Mouse (Mus musculus) activated CD4-positive, CD25-positive, alpha-beta regulatory T cell (primary cell): Measurements from ENCODE around the gene Hist1h1b. TPM values are rescaled to one million over a fixed set of nuclear protein-coding genes. Genes with fewer than 3 reads are reported as not detected.

ENCODE experiments used
- polyA plus RNA-seq, 2 experiments: library from polyadenylated mRNA; unstranded; fragments of 100-300 nt; shearing (Covaris generic); gene quantifications; one replicate each; pipeline ENCODE4 v1.2.1; 2017

Gene Hist1h1b
- polyA plus RNA-seq, result 10 to 100 TPM; 12.2 to 12.7 TPM

GRCm38 (mm10) chr13:21779767-21780731, at the start of gene Hist1h1b:
Gene Hist1h1b, minus strand, starts transcription at chr13:21780625.

DNA sequence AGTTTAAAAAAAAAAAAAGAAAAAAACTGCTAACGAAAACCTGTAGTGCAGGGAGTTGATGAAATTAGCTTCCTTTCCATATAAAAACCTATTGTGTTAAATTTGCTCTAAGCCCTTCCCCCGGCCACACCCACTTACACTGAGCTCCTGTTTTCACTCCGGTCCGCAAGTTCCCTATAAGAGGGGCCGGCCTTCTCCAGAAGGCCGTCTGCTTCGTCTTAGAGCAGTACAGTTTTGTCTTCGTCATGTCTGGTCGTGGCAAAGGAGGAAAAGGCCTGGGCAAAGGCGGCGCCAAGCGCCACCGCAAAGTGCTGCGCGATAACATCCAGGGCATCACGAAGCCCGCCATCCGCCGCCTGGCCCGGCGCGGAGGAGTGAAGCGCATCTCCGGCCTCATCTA, 31.1 kb upstream of the Hist1h1b start, which contains the start of gene Hist1h4m:
Hist1h4m (plus strand) TSS at position 208 of the 400 bp plus-strand sequence.

GRCm38 (mm10) chr13:21810073-21810472, 29.6 kb upstream of the Hist1h1b start, which contains the start of the genes Hist1h2bq and Hist1h2ao:
Gene Hist1h2bq, minus strand, starts transcription at chr13:21810197.
Gene Hist1h2ao, plus strand, starts transcription at chr13:21810465.

DNA sequence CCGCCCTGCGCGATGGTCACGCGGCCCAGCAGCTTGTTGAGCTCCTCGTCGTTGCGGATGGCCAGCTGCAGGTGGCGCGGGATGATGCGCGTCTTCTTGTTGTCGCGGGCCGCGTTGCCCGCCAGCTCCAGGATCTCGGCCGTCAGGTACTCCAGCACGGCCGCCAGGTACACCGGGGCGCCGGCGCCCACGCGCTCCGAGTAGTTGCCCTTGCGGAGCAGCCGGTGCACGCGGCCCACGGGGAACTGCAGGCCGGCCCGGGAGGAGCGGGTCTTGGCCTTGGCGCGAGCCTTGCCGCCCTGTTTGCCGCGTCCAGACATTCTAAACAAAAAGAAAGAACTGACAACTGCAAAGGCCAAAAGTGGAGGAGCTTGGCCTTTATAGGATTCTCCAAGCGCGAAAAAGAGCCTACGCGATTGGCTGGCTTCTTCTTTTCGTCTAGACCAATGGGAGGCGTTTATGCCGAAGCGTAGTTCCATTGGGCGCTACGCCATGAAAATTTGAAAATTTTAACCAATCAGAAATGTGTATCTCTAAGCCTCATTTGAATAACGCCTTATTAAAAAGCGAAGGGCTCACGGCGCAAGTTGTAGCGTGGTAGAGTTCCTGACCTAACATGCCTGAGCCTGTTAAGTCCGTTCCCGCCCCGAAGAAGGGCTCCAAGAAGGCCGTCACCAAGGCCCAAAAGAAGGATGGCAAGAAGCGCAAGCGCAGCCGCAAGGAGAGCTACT, 6.6 kb upstream of the Hist1h1b start, which contains the start of the genes Hist1h2an and Hist1h2bp:
Hist1h2an (minus strand) TSS at position 320 of the 731 bp plus-strand sequence.
Hist1h2bp (plus strand) TSS at position 563 of the 731 bp plus-strand sequence.

GRCm38 (mm10) chr13:21783255-21783617, 2.8 kb upstream of the Hist1h1b start, which contains the start of gene Hist1h3i:
Gene Hist1h3i, minus strand, starts transcription at chr13:21783370.

DNA sequence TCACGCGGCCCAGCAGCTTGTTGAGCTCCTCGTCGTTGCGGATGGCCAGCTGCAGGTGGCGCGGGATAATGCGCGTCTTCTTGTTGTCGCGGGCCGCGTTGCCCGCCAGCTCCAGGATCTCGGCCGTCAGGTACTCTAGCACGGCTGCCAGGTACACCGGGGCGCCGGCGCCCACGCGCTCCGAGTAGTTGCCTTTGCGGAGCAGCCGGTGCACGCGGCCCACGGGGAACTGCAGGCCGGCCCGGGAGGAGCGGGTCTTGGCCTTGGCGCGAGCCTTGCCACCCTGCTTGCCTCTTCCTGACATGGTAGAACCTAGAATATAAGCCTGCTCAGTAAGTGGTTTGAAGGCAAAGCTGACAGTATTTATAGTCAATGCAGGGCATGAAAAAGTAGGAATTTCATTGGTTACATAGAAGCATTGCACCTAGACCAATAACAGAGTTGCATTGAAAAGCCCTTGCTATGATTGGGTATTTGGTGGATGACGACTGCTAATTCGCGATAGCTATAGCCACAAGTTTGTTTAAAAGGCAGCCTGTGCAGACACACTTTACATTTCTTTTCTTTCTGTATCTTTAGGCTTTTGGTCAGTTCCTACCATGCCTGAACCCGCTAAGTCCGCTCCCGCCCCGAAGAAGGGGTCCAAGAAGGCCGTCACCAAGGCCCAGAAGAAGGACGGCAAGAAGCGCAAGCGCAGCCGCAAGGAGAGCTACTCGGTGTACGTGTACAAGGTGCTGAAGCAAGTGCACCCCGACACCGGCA, 26.7 kb downstream of the Hist1h1b start, which contains the start of the genes Hist1h2ak and Hist1h2bn:
Hist1h2ak (minus strand) TSS at position 304 of the 762 bp plus-strand sequence.
Hist1h2bn (plus strand) TSS at position 600 of the 762 bp plus-strand sequence.

GRCm38 (mm10) chr13:21750159-21751017, 30.0 kb downstream of the Hist1h1b start, which contains the start of gene Hist1h4k:
Gene Hist1h4k, minus strand, starts transcription at chr13:21750505.

DNA sequence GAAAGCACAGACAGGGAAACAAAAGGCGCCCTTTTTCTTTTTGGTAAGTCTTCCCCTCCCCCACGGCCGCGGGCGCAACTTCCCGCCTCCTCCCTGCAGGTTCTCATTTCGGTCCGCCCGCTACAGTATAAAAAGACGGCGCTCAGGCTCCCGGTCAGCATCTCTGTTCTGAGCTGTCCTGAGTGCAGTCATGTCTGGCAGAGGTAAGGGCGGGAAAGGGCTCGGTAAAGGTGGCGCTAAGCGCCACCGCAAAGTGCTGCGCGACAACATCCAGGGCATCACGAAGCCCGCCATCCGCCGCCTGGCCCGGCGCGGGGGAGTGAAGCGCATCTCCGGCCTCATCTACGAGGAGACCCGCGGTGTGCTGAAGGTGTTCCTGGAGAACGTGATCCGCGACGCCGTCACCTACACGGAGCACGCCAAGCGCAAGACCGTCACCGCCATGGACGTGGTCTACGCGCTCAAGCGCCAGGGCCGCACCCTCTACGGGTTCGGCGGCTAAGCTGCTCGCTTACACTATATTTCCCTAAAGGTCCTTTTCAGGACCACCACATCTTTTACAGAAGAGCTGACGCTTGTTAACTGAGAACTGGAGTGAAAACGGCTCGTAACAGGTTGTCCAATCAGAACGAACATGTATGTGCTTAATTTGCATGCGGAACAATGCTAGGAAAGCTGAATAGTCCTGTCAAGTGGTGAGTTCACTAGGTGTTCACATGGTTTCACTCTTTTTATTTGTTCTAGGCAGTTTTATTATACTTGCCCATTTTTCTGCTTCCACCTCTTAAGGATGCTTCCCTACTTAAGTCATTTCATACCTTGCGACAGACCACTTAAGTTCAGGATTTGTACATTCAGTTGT, 45.3 kb downstream of the Hist1h1b start, which contains the start of gene Hist1h4j:
Hist1h4j (plus strand) TSS at position 159 of the 862 bp plus-strand sequence.

Other genes with a start within 250 kb of the Hist1h1b start
- gene Zkscan8, start 249.5 kb downstream of the Hist1h1b start, polyA plus RNA-seq, result 1 to 10 TPM; 3.9 to 5.7 TPM
- gene Olfr1366, start 237.8 kb downstream of the Hist1h1b start, polyA plus RNA-seq, result not detected
- under 1 TPM; 0.08 to 0.29 TPM for gene Olfr1535, start 220.7 kb downstream of the Hist1h1b start, polyA plus RNA-seq
- not detected for gene Olfr1364, start 198.9 kb downstream of the Hist1h1b start, polyA plus RNA-seq
- gene Olfr1362, start 166.6 kb downstream of the Hist1h1b start, polyA plus RNA-seq, result not detected
- gene Olfr11, start 138.1 kb downstream of the Hist1h1b start, polyA plus RNA-seq, result not detected
- not detected for gene Olfr1361, start 117.2 kb downstream of the Hist1h1b start, polyA plus RNA-seq
- gene Olfr1360, start 103.2 kb downstream of the Hist1h1b start, polyA plus RNA-seq, result under 1 TPM in 1 of 2 experiments, not detected in 1; 0.09 TPM
- not detected for gene Olfr1359, start 82.5 kb downstream of the Hist1h1b start, polyA plus RNA-seq
- under 1 TPM; 0.64 to 0.91 TPM for gene Hist1h2bl, start 64.5 kb downstream of the Hist1h1b start, polyA plus RNA-seq
- gene Hist1h2ai, start 64.2 kb downstream of the Hist1h1b start, polyA plus RNA-seq, result 10 to 100 TPM in 1 of 2 experiments, 1 to 10 TPM in 1; 8.5 to 16.3 TPM
- gene Hist1h3h, start 63.0 kb downstream of the Hist1h1b start, polyA plus RNA-seq, result 1 to 10 TPM; 3.5 to 6.8 TPM
- gene Hist1h2bm, start 58.6 kb downstream of the Hist1h1b start, polyA plus RNA-seq, result 1 to 10 TPM; 1.4 to 2.6 TPM
- gene Hist1h4j, start 45.6 kb downstream of the Hist1h1b start, polyA plus RNA-seq, result 1 to 10 TPM in 1 of 2 experiments, not detected in 1; 1.2 TPM
- gene Hist1h4k, start 30.1 kb downstream of the Hist1h1b start, polyA plus RNA-seq, result 10 to 100 TPM; 14.4 to 26.1 TPM
- gene Hist1h2ak, start 26.8 kb downstream of the Hist1h1b start, polyA plus RNA-seq, result 1 to 10 TPM; 5.2 to 7.9 TPM
- gene Hist1h2bn, start 26.5 kb downstream of the Hist1h1b start, polyA plus RNA-seq, result 1 to 10 TPM in 1 of 2 experiments, not detected in 1; 3.5 TPM
- gene Hist1h3i, start 2.7 kb upstream of the Hist1h1b start, polyA plus RNA-seq, result 1 to 10 TPM; 1.3 to 2.5 TPM
- 10 to 100 TPM in 1 of 2 experiments, 1 to 10 TPM in 1; 1.0 to 13.1 TPM for gene Hist1h2an, start 6.6 kb upstream of the Hist1h1b start, polyA plus RNA-seq
- gene Hist1h2bp, start 6.8 kb upstream of the Hist1h1b start, polyA plus RNA-seq, result 1 to 10 TPM in 1 of 2 experiments, not detected in 1; 1.5 TPM
- 10 to 100 TPM; 10.3 to 13.9 TPM for gene Hist1h2bq, start 29.6 kb upstream of the Hist1h1b start, polyA plus RNA-seq
- not detected for gene Hist1h2ao, start 29.8 kb upstream of the Hist1h1b start, polyA plus RNA-seq
- 10 to 100 TPM; 27.8 to 33.8 TPM for gene Hist1h4m, start 31.1 kb upstream of the Hist1h1b start, polyA plus RNA-seq
- gene Hist1h4n, start 51.6 kb upstream of the Hist1h1b start, polyA plus RNA-seq, result 10 to 100 TPM in 1 of 2 experiments, 1 to 10 TPM in 1; 6.0 to 10.8 TPM
- gene Hist1h2ap, start 52.9 kb upstream of the Hist1h1b start, polyA plus RNA-seq, result 100 to 1,000 TPM; 513 to 599 TPM
- gene Hist1h2br, start 53.1 kb upstream of the Hist1h1b start, polyA plus RNA-seq, result 10 to 100 TPM; 10.1 to 13.9 TPM
- under 1 TPM in 1 of 2 experiments, not detected in 1; 0.09 TPM for gene Zfp184, start 164.5 kb upstream of the Hist1h1b start, polyA plus RNA-seq
- gene Pom121l2, start 200.6 kb upstream of the Hist1h1b start, polyA plus RNA-seq, result not detected
- under 1 TPM; 0.28 to 0.85 TPM for gene Prss16, start 229.1 kb upstream of the Hist1h1b start, polyA plus RNA-seq